Mouse (Mus musculus) effector memory CD4-positive, alpha-beta T cell, adult 7 months (primary cell): ENCODE data around the gene Il9r. TPM values are rescaled to one million over a fixed set of nuclear protein-coding genes. Genes with fewer than 3 reads are reported as not detected.

ENCODE experiments used
- polyA plus RNA-seq: library from polyadenylated mRNA; unstranded; fragments of 100-300 nt; shearing (Covaris generic); gene quantifications from one replicate; pipeline ENCODE4 v1.2.1, GENCODE M21; 2017

The Il9r gene
- polyA plus RNA-seq: 0.30 TPM

DNA sequence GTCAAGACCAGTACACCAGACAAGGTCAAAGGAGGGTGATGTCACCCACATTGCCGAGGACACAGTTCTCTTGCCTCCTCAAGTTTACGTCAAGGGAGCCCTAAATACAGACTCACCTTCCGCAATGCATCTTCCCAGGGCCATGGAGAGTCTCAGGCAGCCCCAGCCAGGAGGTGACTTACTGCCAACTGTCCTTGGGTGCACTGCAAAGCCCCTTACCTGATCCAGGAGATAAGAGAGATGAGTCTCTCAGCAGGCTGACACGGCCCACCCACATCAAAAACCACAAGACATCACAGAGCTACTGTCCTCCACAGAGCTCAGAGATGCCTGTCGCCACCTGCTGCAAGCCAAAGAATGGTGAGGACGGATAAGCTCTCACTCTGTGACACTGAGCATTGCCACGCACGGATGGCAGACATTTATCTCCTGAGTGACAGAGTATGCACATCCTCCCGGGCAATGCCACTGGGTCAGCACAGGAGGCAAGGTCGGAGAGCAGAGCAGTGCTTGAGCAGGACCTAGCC lies at the start of gene Il9r:
Gene Il9r, minus strand, starts transcription at position 205 of the 527 bp plus-strand sequence.

DNA sequence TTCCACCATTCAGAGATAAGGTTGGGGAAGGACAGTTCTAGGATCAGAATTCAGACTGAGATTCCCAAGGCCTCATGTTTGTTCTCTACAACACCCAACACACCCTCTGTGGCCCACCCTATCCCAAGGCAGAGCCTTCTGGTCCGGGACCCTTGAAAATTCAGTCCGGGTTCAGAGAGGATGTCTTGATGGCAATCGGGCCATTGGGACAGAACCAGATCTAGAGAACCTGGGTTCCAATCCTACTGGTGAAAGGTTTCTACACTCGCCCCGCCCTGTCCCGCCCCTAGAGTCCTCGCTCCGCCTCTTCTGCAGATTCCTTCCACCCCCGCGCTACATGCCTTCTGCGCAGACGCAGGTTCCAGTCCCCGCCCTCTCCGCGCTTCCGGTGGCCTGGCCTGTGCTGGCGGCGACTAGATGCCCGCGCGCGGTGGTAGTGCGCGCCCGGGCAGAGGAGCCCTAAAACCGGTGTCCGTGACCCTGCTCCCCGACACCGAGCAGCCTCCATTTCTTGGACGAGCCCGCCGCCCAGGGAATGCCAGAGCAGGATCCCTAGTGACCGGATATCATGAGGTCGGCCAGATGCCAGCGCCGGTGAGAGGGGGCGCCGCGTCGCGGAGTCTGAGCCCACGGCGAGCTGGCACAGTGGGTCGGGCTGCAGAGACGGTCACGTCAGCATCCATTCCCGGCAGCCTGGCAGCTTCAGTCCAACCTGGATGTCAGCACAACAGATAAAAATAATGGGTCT lies 26.2 kb upstream of the Il9r start, which contains the start of gene Mpg:
Gene Mpg, plus strand, starts transcription at position 382 of the 748 bp plus-strand sequence.

DNA sequence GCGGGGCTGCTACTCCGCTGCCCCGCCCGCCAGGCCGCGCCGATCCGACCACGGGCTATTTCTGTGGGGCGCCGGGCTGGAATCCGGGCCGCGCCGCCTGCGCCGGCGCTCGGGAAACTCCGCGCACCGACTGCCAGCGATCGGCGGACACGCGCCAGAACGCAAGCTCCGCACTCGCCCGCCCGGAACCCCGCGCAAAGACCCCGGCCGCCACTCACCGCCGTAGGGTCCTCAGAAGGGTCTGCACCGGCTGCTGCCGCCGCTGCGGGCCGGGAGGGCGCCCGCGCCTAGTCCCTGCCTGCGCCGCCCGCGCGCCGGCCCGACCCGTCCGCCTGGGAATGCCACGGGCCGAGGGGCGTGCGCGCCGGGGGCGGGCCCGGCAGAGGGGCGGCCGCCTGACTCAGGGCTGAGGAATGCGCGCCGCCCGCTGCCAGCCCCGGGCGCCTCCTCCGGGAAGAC lies 21.9 kb upstream of the Il9r start, which contains the start of gene Rhbdf1:
Gene Rhbdf1, minus strand, starts transcription at position 350 of the 459 bp plus-strand sequence.

DNA sequence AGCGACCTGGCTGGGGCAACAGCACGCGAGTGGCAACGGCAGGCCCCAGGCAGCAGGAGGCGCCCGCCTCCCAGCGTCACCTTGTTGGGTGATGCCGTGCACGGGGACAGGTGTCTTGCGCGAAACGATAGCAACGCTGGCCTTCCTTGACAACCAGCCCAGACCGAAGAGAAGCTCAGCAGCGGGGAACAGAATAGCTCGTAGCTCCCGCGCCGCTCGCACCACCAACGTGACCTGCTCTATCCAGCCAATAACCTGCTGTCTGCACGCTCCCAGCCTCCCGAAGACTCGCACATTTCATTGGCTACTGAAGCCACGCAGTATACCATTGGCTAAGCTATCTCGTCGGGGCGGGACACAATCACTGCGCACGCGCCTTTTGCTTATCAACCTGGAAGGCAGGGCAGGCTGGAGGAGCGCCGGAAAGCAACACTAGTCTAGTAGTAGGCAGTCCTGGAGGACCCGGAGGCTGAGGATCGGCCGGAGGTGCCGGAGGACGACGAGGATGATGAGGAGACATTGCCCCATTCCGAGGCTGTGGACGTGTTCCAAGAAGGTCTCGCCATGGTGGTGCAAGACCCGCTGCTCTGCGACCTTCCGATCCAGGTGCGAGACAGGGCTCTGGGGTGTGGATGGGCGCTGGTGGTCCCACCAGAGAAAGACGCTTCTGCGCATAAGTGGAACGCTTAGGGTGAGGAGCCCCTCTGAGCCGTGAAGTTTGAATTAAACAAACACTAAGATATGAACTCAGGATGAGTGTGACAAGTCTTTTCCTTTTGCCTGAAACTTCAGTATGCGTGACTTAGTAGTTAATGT lies 5.2 kb upstream of the Il9r start, which contains the start of gene Snrnp25:
Gene Snrnp25, plus strand, starts transcription at position 358 of the 816 bp plus-strand sequence.

Other genes with a start within 250 kb of the Il9r start
- not detected for gene 4930524B15Rik, start 234.7 kb downstream of the Il9r start, polyA plus RNA-seq
- 123 TPM for gene Nsg2, start 199.8 kb downstream of the Il9r start, polyA plus RNA-seq
- 16.8 TPM for gene Snrnp25, start 5.1 kb upstream of the Il9r start, polyA plus RNA-seq
- not detected for gene Rhbdf1, start 22.0 kb upstream of the Il9r start, polyA plus RNA-seq
- 14.4 TPM for gene Mpg, start 26.2 kb upstream of the Il9r start, polyA plus RNA-seq
- gene Nprl3, start 67.4 kb upstream of the Il9r start, polyA plus RNA-seq: 42.3 TPM
- gene Hba-x, start 76.1 kb upstream of the Il9r start, polyA plus RNA-seq: not detected
- not detected for gene Hba-a1, start 83.2 kb upstream of the Il9r start, polyA plus RNA-seq
- gene Hbq1b, start 86.7 kb upstream of the Il9r start, polyA plus RNA-seq: not detected
- 0.73 TPM for gene Hba-a2, start 96.2 kb upstream of the Il9r start, polyA plus RNA-seq
- not detected for gene Hbq1a, start 99.8 kb upstream of the Il9r start, polyA plus RNA-seq
- 0.72 TPM for gene Sh3pxd2b, start 147.5 kb upstream of the Il9r start, polyA plus RNA-seq